Mouse (Mus musculus): ENCODE data around the gene Pkp2.

GRCm38 (mm10) chr16:16256672-16257071, 43.6 kb downstream of the Pkp2 start:
- TF ChIP-seq FOSL1 (IDR thresholded peaks at IDR 0.05; ENCODE audit: insufficient read depth, low read length, poor library complexity, severe bottlenecking) (no peak), CTCF (IDR thresholded peaks at IDR 0.05; ENCODE audit: control insufficient read depth, insufficient read depth, insufficient read length) (no peak), MAX (IDR thresholded peaks at IDR 0.05) (no peak), CEBPB (IDR thresholded peaks at IDR 0.05; ENCODE audit: low read depth) (no peak), MYOD1 (IDR thresholded peaks at IDR 0.05; ENCODE audit: control insufficient read depth, insufficient read length, low read depth) (no peak), USF1 (IDR thresholded peaks at IDR 0.05; ENCODE audit: low read depth) (no peak)

All from C2C12 (cell line).